Mouse (Mus musculus): ENCODE data around the gene Fgfr2. TPM values are rescaled to one million over a fixed set of nuclear protein-coding genes. Genes with fewer than 3 reads are reported as not detected.

The Fgfr2 gene
- polyA plus RNA-seq, 1 experiment from 2014 or later, result 169 TPM

- H3K4me2 ChIP-seq (replicated peaks; ENCODE audit: low read depth, low read length), result no peak overlapping the region
- peaks cover 14% of the 10 kb centered on the region for H3K4me1 ChIP-seq (ENCODE audit: control insufficient read depth, insufficient read depth, low read length)
- no peak overlapping the region for H3K4me3 ChIP-seq (ENCODE audit: low read depth, low read length)
- ATAC-seq (ENCODE audit: insufficient number of reproducible peaks, insufficient read depth, low FRiP score, low read depth), result no peak
- no peaks in the 10 kb centered on the region for H3K36me3 ChIP-seq (ENCODE audit: control insufficient read depth, insufficient read depth, low read length)
- no peak overlapping the region for H3K9ac ChIP-seq (replicated peaks; ENCODE audit: low read depth, low read length)
- H3K27ac ChIP-seq (ENCODE audit: low read length), result no peak overlapping the region
- WGBS, result 94% methylated on average over 6 of the region's 6 CpGs
- no peaks in the 10 kb centered on the region for H3K27me3 ChIP-seq (ENCODE audit: control insufficient read depth, insufficient read depth, low read length)
- H3K9me3 ChIP-seq (ENCODE audit: control insufficient read depth, low read depth, low read length), result no peaks in the 10 kb centered on the region
Observed at GRCm38 (mm10) chr7:132439916-132440315, 683.2 kb downstream of the Fgfr2 start.

GRCm38 (mm10) chr7:132438060-132438459 is 685.1 kb downstream of the Fgfr2 start:
- Histone ChIP-seq H3K36me3 (ENCODE audit: control insufficient read depth, insufficient read depth, low read length) (no peaks in the 10 kb centered on the region), H3K9me3 (ENCODE audit: control insufficient read depth, low read depth, low read length) (no peaks in the 10 kb centered on the region), H3K4me2 (replicated peaks; ENCODE audit: low read depth, low read length) (no peak overlapping the region), H3K4me3 (ENCODE audit: low read depth, low read length) (no peak overlapping the region), H3K4me1 (ENCODE audit: control insufficient read depth, insufficient read depth, low read length) (0 out of 2 replicates have a peak, but pooled peaks cover under 1% of the 10 kb centered on the region), H3K9ac (replicated peaks; ENCODE audit: low read depth, low read length) (no peak overlapping the region), H3K27ac (ENCODE audit: low read length) (no peak overlapping the region), H3K27me3 (ENCODE audit: control insufficient read depth, insufficient read depth, low read length) (no peaks in the 10 kb centered on the region)
- ATAC-seq (ENCODE audit: insufficient number of reproducible peaks, insufficient read depth, low FRiP score, low read depth), result no peak
- WGBS, result 91% methylated on average over 6 of the region's 6 CpGs

DNA sequence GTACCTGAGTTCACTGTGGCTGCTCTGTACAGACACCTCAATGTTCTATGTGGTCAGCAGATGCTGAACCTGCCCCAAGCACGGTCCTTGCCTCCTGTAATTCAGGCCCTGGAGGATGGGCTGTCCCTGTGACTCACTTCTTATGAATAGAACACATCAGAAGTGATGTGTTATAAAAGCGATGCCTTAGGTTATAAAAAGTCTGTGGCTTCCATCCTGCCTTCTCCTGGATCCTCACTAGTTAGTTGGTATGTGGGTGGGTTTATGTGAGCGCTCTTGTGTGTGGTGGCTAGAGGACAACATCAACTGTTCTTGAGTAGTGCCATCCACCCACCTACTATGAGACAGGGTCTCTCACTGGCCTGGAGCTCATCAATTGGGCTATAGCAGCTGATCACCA is 685.7 kb downstream of the Fgfr2 start:
- Histone ChIP-seq H3K4me3 (ENCODE audit: low read depth, low read length) (no peak overlapping the region), H3K4me2 (replicated peaks; ENCODE audit: low read depth, low read length) (no peak overlapping the region), H3K36me3 (ENCODE audit: control insufficient read depth, insufficient read depth, low read length) (no peaks in the 10 kb centered on the region), H3K27ac (ENCODE audit: low read length) (no peak overlapping the region), H3K4me1 (ENCODE audit: control insufficient read depth, insufficient read depth, low read length) (no peaks in the 10 kb centered on the region), H3K27me3 (ENCODE audit: control insufficient read depth, insufficient read depth, low read length) (no peaks in the 10 kb centered on the region), H3K9ac (replicated peaks; ENCODE audit: low read depth, low read length) (no peak overlapping the region), H3K9me3 (ENCODE audit: control insufficient read depth, low read depth, low read length) (no peaks in the 10 kb centered on the region)
- no peak for ATAC-seq (ENCODE audit: insufficient number of reproducible peaks, insufficient read depth, low FRiP score, low read depth)
- 85% methylated on average over 3 of the region's 3 CpGs for WGBS

DNA sequence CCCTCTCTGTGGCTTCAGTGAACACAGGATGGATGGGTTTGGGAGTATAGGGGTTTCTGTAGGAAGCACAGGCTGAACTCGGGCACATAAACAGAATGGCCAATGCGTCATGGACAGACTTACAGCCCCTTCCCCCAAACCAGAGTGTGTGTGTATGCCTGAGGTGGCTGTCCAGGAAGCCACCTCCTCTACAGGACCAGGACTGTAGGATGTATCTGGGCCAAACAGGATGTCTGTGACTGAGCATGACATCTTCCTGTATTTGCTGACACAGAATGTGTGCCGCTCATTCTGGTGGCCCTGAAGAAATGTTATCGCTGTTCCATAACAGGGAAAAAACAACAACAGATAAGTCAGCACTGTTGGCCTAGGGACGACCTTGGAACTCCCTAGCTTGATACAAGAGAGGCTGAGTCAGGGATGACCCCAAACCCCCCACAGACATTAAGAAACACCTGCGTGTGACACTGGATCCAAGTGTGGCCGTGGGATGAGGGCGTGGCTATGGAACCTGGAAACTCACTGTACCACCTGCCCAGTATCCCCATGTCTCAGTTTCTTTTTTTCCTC is 687.6 kb downstream of the Fgfr2 start:
- Histone ChIP-seq H3K27me3 (ENCODE audit: control insufficient read depth, insufficient read depth, low read length) (no peaks in the 10 kb centered on the region), H3K9ac (replicated peaks; ENCODE audit: low read depth, low read length) (no peak overlapping the region), H3K4me3 (ENCODE audit: low read depth, low read length) (no peak overlapping the region), H3K4me1 (ENCODE audit: control insufficient read depth, insufficient read depth, low read length) (no peaks in the 10 kb centered on the region), H3K9me3 (ENCODE audit: control insufficient read depth, low read depth, low read length) (no peaks in the 10 kb centered on the region; the same call in 1 of the 2 replicates), H3K27ac (ENCODE audit: low read length) (no peak overlapping the region), H3K36me3 (ENCODE audit: control insufficient read depth, insufficient read depth, low read length) (no peaks in the 10 kb centered on the region), H3K4me2 (replicated peaks; ENCODE audit: low read depth, low read length) (no peak overlapping the region)
- ATAC-seq (ENCODE audit: insufficient number of reproducible peaks, insufficient read depth, low FRiP score, low read depth), result peak; percentile 28; the same call in 1 of the 2 replicates
- WGBS, result 77% methylated on average over 8 of the region's 8 CpGs

DNA sequence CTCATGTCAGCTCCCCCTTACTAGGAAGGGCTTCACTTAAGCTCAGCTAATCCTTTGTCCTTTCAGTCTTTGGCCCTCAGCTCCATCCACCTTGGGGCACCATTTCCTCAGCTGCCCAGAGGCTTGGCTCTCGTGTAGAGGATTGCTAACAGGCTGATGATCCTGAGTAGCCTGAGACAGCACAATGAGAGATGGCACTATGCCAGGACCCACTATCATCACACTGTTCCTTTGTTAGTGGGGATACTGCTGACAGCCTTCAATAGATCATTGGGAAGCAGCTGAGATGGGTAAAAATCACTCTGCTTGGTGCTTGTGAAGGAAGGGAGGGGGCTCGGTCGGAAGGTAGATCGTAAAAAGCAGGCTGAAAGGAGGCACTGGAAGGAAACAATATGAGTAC is 693.8 kb downstream of the Fgfr2 start:
- Histone ChIP-seq H3K9me3 (ENCODE audit: control insufficient read depth, low read depth, low read length) (no peaks in the 10 kb centered on the region; the same call in 1 of the 2 replicates), H3K4me3 (ENCODE audit: low read depth, low read length) (no peak overlapping the region), H3K4me2 (replicated peaks; ENCODE audit: low read depth, low read length) (no peak overlapping the region), H3K27me3 (ENCODE audit: control insufficient read depth, insufficient read depth, low read length) (no peaks in the 10 kb centered on the region), H3K27ac (ENCODE audit: low read length) (no peak overlapping the region), H3K36me3 (ENCODE audit: control insufficient read depth, insufficient read depth, low read length) (no peaks in the 10 kb centered on the region), H3K9ac (replicated peaks; ENCODE audit: low read depth, low read length) (no peak overlapping the region), H3K4me1 (ENCODE audit: control insufficient read depth, insufficient read depth, low read length) (no peaks in the 10 kb centered on the region)
- ATAC-seq (ENCODE audit: insufficient number of reproducible peaks, insufficient read depth, low FRiP score, low read depth), result no peak
- WGBS, result 80% methylated on average over 4 of the region's 4 CpGs

- Histone ChIP-seq H3K4me2 (replicated peaks; ENCODE audit: low read depth, low read length) (no peak overlapping the region), H3K4me3 (ENCODE audit: low read depth, low read length) (no peak overlapping the region), H3K9me3 (ENCODE audit: control insufficient read depth, low read depth, low read length) (no peaks in the 10 kb centered on the region; the same call in 1 of the 2 replicates), H3K9ac (replicated peaks; ENCODE audit: low read depth, low read length) (no peak overlapping the region), H3K27me3 (ENCODE audit: control insufficient read depth, insufficient read depth, low read length) (no peaks in the 10 kb centered on the region), H3K4me1 (ENCODE audit: control insufficient read depth, insufficient read depth, low read length) (no peaks in the 10 kb centered on the region), H3K36me3 (ENCODE audit: control insufficient read depth, insufficient read depth, low read length) (no peaks in the 10 kb centered on the region), H3K27ac (ENCODE audit: low read length) (no peak overlapping the region)
- WGBS, result 91% methylated on average over 4 of the region's 4 CpGs
- ATAC-seq (ENCODE audit: insufficient number of reproducible peaks, insufficient read depth, low FRiP score, low read depth), result no peak
Observed at GRCm38 (mm10) chr7:132428308-132428707, 694.8 kb downstream of the Fgfr2 start.

DNA sequence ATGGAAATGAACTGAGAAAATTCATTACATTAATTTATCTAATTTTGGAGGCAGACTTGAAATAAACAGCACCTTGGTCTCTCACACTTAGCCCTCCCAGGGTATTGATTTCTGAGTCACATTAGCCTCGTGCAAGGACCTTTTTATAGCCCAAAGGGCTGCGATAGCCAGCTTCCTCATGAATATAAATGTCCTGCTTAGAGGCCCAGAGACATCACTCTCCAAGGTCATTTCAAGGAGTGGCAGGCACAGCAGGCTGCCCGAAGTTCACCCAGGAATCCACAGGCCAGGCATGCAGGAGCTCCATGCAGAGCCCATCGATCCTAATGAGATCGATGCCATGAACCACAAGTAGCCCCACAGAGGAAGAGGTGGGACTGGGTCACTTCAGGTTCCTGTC is 697.1 kb downstream of the Fgfr2 start:
- Histone ChIP-seq H3K4me3 (ENCODE audit: low read depth, low read length) (no peak overlapping the region), H3K27ac (ENCODE audit: low read length) (no peak overlapping the region), H3K9ac (replicated peaks; ENCODE audit: low read depth, low read length) (no peak overlapping the region), H3K9me3 (ENCODE audit: control insufficient read depth, low read depth, low read length) (no peaks in the 10 kb centered on the region), H3K27me3 (ENCODE audit: control insufficient read depth, insufficient read depth, low read length) (no peaks in the 10 kb centered on the region), H3K4me1 (ENCODE audit: control insufficient read depth, insufficient read depth, low read length) (no peaks in the 10 kb centered on the region), H3K36me3 (ENCODE audit: control insufficient read depth, insufficient read depth, low read length) (no peaks in the 10 kb centered on the region), H3K4me2 (replicated peaks; ENCODE audit: low read depth, low read length) (no peak overlapping the region)
- no peak for ATAC-seq (ENCODE audit: insufficient number of reproducible peaks, insufficient read depth, low FRiP score, low read depth)
- WGBS, result 73% methylated on average over 5 of the region's 5 CpGs

GRCm38 (mm10) chr7:132425364-132425999 is 697.7 kb downstream of the Fgfr2 start:
- Histone ChIP-seq H3K4me2 (replicated peaks; ENCODE audit: low read depth, low read length) (no peak overlapping the region), H3K9ac (replicated peaks; ENCODE audit: low read depth, low read length) (no peak overlapping the region), H3K27ac (ENCODE audit: low read length) (no peak overlapping the region), H3K4me1 (ENCODE audit: control insufficient read depth, insufficient read depth, low read length) (no peaks in the 10 kb centered on the region), H3K9me3 (ENCODE audit: control insufficient read depth, low read depth, low read length) (no peaks in the 10 kb centered on the region), H3K36me3 (ENCODE audit: control insufficient read depth, insufficient read depth, low read length) (no peaks in the 10 kb centered on the region), H3K4me3 (ENCODE audit: low read depth, low read length) (no peak overlapping the region), H3K27me3 (ENCODE audit: control insufficient read depth, insufficient read depth, low read length) (no peaks in the 10 kb centered on the region)
- 65% methylated on average over 11 of the region's 11 CpGs for WGBS
- no peak for ATAC-seq (ENCODE audit: insufficient number of reproducible peaks, insufficient read depth, low FRiP score, low read depth)

- H3K27ac ChIP-seq (ENCODE audit: low read length), result no peak overlapping the region
- H3K36me3 ChIP-seq (ENCODE audit: control insufficient read depth, insufficient read depth, low read length), result no peaks in the 10 kb centered on the region
- no peaks in the 10 kb centered on the region for H3K9me3 ChIP-seq (ENCODE audit: control insufficient read depth, low read depth, low read length)
- no peak overlapping the region for H3K4me2 ChIP-seq (replicated peaks; ENCODE audit: low read depth, low read length)
- no peaks in the 10 kb centered on the region for H3K4me1 ChIP-seq (ENCODE audit: control insufficient read depth, insufficient read depth, low read length)
- no peak overlapping the region for H3K9ac ChIP-seq (replicated peaks; ENCODE audit: low read depth, low read length)
- H3K27me3 ChIP-seq (ENCODE audit: control insufficient read depth, insufficient read depth, low read length), result no peaks in the 10 kb centered on the region
- no peak for ATAC-seq (ENCODE audit: insufficient number of reproducible peaks, insufficient read depth, low FRiP score, low read depth)
- no peak overlapping the region for H3K4me3 ChIP-seq (ENCODE audit: low read depth, low read length)
- 78% methylated on average over 5 of the region's 5 CpGs for WGBS
Observed at GRCm38 (mm10) chr7:132423570-132423969, 699.6 kb downstream of the Fgfr2 start.

Measured in stomach, embryonic 14.5 days (tissue).